Mouse (Mus musculus): ENCODE measurements around the gene 0610030E20Rik. TPM values are rescaled to one million over a fixed set of nuclear protein-coding genes. Genes with fewer than 3 reads are reported as not detected.

Gene 0610030E20Rik
- polyA plus RNA-seq, 1 experiment from 2014 or later, result 36.0 TPM

DNA sequence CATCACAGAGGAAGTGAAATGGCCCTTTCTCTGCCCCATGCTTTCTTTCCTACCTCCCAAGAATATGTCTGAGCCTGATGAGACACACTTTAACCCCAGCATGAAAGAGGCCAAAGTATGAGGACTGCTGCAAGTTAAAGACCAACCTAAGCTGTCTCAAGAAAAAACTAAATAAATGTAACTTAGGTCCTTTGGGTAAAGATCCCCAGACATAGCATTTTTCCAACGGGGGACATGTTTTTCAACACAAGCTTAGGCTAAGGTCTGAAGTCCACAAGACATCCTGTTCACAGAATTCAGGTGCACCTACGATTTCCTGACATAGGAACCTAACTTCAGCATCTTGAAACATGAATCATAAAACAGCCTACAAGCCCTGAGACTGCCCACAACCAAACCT lies 3.1 kb downstream of the 0610030E20Rik start:
- ATAC-seq (ENCODE audit: insufficient number of reproducible peaks, low FRiP score, low TSS enrichment, low read depth), result no peak
- 93% methylated on average over 2 of the region's 2 CpGs for WGBS

DNA sequence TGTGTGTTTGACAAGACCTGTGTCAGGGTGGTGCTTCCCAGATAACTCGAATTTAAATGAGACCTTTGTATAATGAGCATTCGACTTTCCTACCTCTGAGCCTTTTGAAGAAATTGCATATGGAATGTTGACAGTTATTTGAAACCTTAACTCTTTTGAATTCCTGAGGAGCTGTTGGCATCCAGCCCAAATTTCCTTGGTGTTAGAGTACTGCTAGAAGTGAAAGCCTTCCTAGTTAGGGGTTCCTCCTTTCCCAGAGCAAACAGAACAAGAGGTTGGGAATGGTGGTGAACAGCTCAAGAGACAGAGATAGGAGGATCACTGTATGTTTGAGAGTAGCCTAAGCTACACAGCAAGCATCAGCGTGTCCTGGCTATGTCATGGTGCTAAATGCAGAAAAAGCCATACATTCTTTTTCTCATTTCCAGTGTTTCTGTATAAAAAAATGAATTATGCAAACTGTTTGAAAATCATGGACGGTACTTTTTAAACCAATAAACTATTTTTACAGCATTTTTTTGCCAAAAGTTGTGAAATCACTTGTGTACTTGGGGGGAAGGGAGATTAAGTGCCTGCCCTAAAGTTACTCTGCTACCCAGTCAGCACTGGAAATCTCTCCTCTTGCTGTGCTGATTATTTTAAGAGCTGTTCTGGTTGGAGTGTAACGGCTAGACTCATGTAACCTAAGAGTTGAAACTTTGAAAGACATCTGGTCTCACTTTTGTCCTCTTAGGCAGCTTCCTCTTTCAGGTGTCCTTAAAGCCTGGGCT lies 5.7 kb downstream of the 0610030E20Rik start:
- Histone ChIP-seq H3K27ac (replicated peaks) (no peak overlapping the region), H3K4me3 (replicated peaks) (no peak overlapping the region), H3K4me1 (peaks cover 55% of the 10 kb centered on the region), H3K4me2 (replicated peaks) (no peak overlapping the region), H3K9me3 (replicated peaks) (no peaks in the 10 kb centered on the region), H3K27me3 (no peaks in the 10 kb centered on the region), H3K36me3 (peaks cover 27% of the 10 kb centered on the region), H3K9ac (no peak overlapping the region)
- WGBS, result 33% methylated on average over 5 of the region's 5 CpGs
- ATAC-seq (ENCODE audit: insufficient number of reproducible peaks, low FRiP score, low TSS enrichment, low read depth), result no peak

More for the DNA sequence above, 3.1 kb downstream of the 0610030E20Rik start:
- H3K9ac ChIP-seq, result no peak overlapping the region
- no peaks in the 10 kb centered on the region for H3K27me3 ChIP-seq
- H3K27ac ChIP-seq (replicated peaks), result no peak overlapping the region
- H3K4me2 ChIP-seq (replicated peaks), result no peak overlapping the region
- peaks cover 47% of the 10 kb centered on the region for H3K4me1 ChIP-seq
- no peak overlapping the region for H3K4me3 ChIP-seq (replicated peaks)
- H3K9me3 ChIP-seq (replicated peaks), result no peaks in the 10 kb centered on the region
- peaks cover 27% of the 10 kb centered on the region for H3K36me3 ChIP-seq

DNA sequence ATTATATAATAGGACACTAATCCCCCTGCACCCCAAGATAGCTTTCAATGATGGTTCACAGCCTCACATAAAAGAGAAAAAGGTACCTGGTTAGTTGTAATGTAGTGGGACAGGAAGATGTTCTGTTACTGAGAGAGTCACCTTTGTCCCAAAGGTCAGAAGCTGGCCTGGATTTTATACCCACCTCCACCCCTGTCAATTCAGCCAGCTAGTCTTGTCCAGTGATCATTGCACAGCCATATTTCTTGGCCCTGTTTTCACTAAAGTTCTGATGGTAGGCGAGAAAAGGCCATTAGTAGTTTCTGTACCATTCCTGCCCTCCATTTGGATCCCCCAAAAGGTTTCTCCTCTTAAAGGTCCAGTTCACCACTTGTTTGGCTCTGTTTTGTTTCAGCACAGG lies 6.9 kb downstream of the 0610030E20Rik start:
- Histone ChIP-seq H3K27me3 (no peaks in the 10 kb centered on the region), H3K36me3 (peaks cover 25% of the 10 kb centered on the region), H3K4me2 (replicated peaks) (no peak overlapping the region), H3K4me3 (replicated peaks) (no peak overlapping the region), H3K9me3 (replicated peaks) (no peaks in the 10 kb centered on the region), H3K9ac (no peak overlapping the region), H3K27ac (replicated peaks) (no peak overlapping the region), H3K4me1 (peaks cover 43% of the 10 kb centered on the region)
- 81% methylated on average over 1 of the region's 1 CpGs for WGBS
- ATAC-seq (ENCODE audit: insufficient number of reproducible peaks, low FRiP score, low TSS enrichment, low read depth), result no peak

DNA sequence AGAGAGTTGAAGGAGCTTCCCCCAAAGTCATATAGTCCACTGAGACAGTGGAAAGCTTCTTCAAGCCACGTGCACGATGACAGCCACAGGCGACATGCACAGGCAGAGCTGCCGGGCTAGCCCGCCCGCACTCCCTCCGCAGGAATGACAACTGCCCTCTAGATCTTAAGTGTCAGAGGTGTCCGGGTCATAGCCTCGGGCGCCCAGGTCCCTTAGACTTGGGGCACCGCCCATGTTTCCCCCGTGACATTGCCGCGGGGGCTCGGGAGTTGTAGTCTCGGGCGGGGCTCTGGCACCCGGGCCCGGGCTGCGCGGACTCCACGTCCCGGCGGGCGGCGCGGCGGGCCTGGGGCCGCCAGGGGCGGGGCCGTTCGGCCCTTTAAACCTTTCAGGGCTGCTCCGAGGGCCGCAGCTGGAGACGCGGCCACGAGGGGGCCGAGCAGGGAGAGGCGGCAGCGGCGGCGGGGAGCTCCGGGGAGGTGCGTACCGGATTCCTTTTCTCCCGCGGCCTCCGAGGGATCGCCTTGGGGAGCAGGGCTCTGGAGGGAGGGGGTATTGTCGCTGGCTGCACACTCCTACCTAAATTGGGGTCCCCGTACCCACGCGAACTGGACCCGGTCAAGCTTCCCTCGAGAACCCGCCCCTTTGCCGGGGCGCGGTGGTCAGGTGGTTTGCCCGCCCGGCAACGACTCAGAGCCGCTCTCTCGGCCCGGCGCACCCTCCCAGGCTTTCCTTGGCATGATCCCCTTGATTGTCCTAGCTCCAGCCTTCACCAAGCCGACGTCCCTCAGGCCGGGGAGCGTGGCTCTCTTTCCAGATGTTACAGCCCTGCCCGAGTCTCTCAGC lies 8.2 kb downstream of the 0610030E20Rik start, which contains the start of gene Tmem150a:
Gene Tmem150a, plus strand, starts transcription at position 382 of the 846 bp plus-strand sequence.
- Histone ChIP-seq H3K9ac (peak within 1 kb of the TSS; percentile 43), H3K36me3 (peaks cover 22% of the 10 kb centered on the region), H3K27me3 (no peaks in the 10 kb centered on the region), H3K27ac (replicated peaks) (no peak within 1 kb of the TSS; the same call in 1 of the 2 replicates), H3K4me1 (peaks cover 43% of the 10 kb centered on the region), H3K9me3 (replicated peaks) (no peaks in the 10 kb centered on the region), H3K4me2 (replicated peaks) (peak within 1 kb of the TSS; percentile 92), H3K4me3 (replicated peaks) (peak within 1 kb of the TSS; percentile 64)
- under 1% methylated on average over 70 of the region's 71 CpGs for WGBS
- peak; percentile 90 for ATAC-seq (ENCODE audit: insufficient number of reproducible peaks, low FRiP score, low TSS enrichment, low read depth)

DNA sequence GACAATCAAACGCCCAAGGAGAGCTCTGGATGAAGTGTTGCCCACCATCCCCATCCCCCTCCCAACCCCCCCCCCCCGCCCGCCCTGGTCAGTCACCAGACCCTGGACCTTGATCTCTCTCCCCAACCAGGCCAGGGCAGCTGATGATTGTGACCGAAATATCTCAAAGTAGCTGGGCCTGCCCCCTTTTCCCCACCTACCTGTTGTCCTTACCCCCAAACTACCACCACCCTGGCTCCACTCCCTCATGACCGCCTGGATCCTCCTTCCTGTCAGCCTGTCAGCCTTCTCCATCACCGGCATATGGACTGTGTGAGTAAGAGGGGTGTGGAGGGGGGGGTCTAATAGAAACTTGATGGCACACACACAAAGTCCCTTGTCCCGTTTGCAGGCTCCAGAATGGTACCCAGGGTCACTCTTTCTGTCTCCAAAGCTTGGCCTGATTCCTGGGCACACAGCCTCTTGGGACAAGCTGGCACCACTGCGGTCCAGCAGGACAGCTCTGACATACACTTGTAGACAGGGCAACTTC lies 8.9 kb downstream of the 0610030E20Rik start:
- H3K27me3 ChIP-seq, result no peaks in the 10 kb centered on the region
- no peak for ATAC-seq (ENCODE audit: insufficient number of reproducible peaks, low FRiP score, low TSS enrichment, low read depth)

DNA sequence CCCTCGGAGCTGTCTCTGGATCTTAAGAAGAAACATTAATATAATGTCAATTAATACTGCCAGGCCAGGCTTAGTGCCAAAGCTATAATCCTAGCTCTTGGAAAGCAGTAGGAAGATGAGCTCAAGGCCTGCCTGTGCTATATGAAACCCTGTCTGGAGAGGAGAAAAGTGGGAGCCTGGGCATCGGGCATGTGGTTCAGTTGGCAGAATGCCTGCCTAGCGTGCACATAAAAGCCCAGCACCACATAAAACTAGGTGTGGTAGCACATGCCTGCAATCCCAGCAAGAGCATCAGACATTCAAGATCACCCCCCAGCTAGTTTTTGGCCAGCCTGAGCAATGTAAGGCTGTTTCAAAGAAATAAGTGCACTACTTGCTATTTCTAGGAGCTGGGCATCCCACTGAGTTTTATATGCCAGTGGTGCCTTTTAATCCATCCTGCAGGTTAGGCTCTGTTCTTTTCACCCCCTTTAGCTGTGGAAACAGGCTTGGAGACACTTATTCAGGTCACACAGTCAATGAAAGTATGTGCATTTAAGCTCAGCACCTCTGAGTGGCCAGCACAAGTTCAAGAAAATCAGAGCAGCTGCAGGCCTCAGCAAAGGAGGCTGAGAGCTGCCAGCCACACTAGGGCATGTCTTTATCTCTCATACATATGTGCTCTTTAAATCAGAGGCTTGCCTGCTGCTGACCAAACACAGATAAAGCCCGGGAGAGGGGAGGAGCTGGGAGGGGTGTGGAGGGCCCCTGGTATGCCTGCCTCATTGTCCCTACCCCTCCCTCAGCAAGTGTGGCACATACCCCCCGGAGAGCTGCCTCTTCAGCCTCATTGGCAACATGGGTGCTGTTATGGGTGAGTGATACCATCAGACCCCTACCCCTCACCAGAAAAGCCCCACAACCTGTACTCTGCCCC lies 10.3 kb downstream of the 0610030E20Rik start:
- WGBS, result 62% methylated on average over 5 of the region's 5 CpGs
- peaks cover 16% of the 10 kb centered on the region for H3K36me3 ChIP-seq
- no peaks in the 10 kb centered on the region for H3K9me3 ChIP-seq (replicated peaks)
- H3K4me3 ChIP-seq (replicated peaks), result no peak overlapping the region
- H3K9ac ChIP-seq, result no peak overlapping the region
- no peak for ATAC-seq (ENCODE audit: insufficient number of reproducible peaks, low FRiP score, low TSS enrichment, low read depth)
- no peak overlapping the region for H3K27ac ChIP-seq (replicated peaks)
- peaks cover 56% of the 10 kb centered on the region for H3K4me1 ChIP-seq
- H3K27me3 ChIP-seq, result no peaks in the 10 kb centered on the region
- H3K4me2 ChIP-seq (replicated peaks), result no peak overlapping the region

More for the DNA sequence above, 8.9 kb downstream of the 0610030E20Rik start:
- Histone ChIP-seq H3K36me3 (peaks cover 19% of the 10 kb centered on the region), H3K4me3 (replicated peaks) (peak overlapping the region; percentile 64), H3K9me3 (replicated peaks) (no peaks in the 10 kb centered on the region), H3K9ac (peak overlapping the region; percentile 43; the same call in 1 of the 2 replicates), H3K4me1 (peaks cover 51% of the 10 kb centered on the region), H3K27ac (replicated peaks) (no peak overlapping the region), H3K4me2 (replicated peaks) (peak overlapping the region; percentile 92)
- WGBS, result 43% methylated on average over 8 of the region's 8 CpGs

DNA sequence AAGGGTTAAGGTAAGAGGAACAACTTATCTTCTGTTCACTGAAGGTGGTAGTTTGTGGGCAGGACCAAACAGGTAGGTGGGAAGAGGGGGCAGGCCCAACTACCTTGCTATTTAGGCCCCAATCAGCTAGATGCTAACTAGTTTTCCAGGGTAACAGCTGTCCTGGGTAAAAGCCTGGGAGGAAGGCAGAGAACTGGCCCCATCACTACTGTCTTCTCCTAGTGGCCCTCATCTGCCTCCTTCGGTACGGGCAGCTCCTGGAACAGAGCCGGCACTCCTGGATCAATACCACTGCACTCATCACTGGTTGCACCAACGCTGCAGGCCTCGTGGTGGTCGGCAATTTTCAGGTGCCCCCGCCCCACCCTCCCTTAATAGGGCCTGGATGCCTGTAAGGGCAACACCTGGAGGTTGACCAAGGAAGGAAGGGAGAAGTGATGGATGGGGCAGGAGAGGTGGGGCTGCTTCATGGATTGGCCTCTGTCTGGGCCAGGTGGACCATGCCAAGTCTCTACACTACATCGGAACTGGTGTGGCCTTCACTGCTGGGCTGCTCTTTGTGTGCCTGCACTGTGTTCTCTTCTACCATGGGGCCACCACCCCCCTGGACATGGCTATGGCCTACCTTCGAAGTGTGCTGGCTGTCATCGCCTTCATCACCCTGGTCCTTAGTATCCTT lies 11.1 kb downstream of the 0610030E20Rik start:
- WGBS, result 77% methylated on average over 10 of the region's 10 CpGs
- Histone ChIP-seq H3K27me3 (no peaks in the 10 kb centered on the region), H3K27ac (replicated peaks) (no peak overlapping the region), H3K4me1 (peaks cover 49% of the 10 kb centered on the region), H3K9me3 (replicated peaks) (no peaks in the 10 kb centered on the region), H3K4me3 (replicated peaks) (no peak overlapping the region), H3K4me2 (replicated peaks) (no peak overlapping the region), H3K36me3 (peaks cover 16% of the 10 kb centered on the region), H3K9ac (no peak overlapping the region)
- no peak for ATAC-seq (ENCODE audit: insufficient number of reproducible peaks, low FRiP score, low TSS enrichment, low read depth)

DNA sequence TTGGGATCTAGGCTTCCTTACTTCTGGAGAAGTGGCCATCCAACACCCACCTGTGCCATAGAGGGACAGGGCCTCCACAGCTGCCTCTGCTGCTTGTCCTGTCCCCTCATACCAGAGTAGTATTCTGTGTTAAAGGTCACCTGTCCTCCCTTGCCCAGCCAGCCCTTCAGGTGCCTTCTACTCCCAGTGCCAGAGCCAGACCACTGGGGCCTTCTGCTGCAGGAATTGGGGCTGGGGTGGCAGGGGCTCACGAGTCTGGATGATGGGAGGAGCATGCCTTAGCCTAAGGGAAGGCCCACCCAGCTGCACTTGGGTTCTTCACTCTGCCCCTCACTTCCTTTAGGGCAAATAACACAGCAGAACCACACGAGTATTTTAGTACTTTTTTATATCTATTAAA lies 12.2 kb downstream of the 0610030E20Rik start:
- no peak for ATAC-seq (ENCODE audit: insufficient number of reproducible peaks, low FRiP score, low TSS enrichment, low read depth)
- Histone ChIP-seq H3K9ac (no peak overlapping the region), H3K4me1 (peaks cover 46% of the 10 kb centered on the region), H3K9me3 (replicated peaks) (no peaks in the 10 kb centered on the region), H3K4me2 (replicated peaks) (no peak overlapping the region), H3K36me3 (peaks cover 16% of the 10 kb centered on the region), H3K27me3 (no peaks in the 10 kb centered on the region), H3K4me3 (replicated peaks) (no peak overlapping the region), H3K27ac (replicated peaks) (no peak overlapping the region)
- WGBS, result 69% methylated on average over 2 of the region's 2 CpGs

DNA sequence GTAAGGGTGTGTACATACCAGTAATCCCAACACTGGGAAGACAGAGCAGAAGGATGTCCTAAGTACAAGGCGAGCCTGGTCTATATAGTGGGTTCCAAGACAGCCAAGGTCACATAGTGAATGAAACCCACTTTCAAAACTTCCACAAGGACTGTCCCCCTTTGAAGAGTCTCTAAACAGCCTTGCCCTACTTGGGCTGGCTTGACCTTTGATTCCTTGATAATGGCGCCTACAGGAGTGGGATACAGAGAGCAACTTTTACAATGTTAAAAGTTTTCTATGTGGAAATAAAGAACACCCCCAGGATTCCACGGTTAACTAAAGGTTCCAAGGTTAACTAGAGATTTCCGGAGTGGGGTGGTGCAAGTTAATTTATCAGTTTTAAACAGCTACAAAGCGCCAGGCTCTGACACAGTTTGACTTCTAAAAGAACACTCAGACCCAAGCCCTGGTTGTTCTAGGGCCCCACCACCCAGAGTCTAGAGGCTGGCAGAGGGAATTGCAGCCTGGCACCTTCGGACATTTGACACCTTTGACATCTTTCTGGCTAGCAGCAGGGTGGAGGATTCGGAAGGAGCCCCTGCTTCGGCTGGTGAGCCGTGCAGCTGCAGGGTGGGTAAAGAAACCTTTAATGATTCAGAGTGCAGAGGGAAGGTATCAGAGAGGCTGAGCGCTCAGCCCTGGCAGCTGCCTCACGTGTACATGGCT lies 12.9 kb downstream of the 0610030E20Rik start:
- no peak overlapping the region for H3K4me3 ChIP-seq (replicated peaks)
- peaks cover 39% of the 10 kb centered on the region for H3K4me1 ChIP-seq
- no peak overlapping the region for H3K9ac ChIP-seq
- 79% methylated on average over 11 of the region's 11 CpGs for WGBS
- no peak for ATAC-seq (ENCODE audit: insufficient number of reproducible peaks, low FRiP score, low TSS enrichment, low read depth)
- H3K9me3 ChIP-seq (replicated peaks), result no peaks in the 10 kb centered on the region
- no peak overlapping the region for H3K4me2 ChIP-seq (replicated peaks)
- H3K27me3 ChIP-seq, result no peaks in the 10 kb centered on the region
- peaks cover 16% of the 10 kb centered on the region for H3K36me3 ChIP-seq
- H3K27ac ChIP-seq (replicated peaks), result no peak overlapping the region

DNA sequence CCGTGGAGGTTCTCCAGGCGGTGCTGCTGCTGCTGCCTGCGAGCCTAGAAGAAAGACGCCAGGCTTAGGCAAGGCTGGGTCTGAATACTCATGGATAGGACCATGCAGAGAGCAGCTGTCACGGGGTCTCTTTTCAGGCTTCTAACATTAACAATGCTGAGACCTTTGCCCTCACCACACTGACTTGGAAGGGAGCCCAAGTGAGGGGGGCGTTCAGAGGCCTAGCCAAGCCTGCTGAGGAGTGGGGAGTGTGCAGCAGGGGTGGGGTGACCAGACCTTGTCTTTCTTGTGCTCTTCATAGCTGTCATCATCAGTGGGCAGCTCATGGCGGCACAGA lies 13.4 kb downstream of the 0610030E20Rik start:
- no peak for ATAC-seq (ENCODE audit: insufficient number of reproducible peaks, low FRiP score, low TSS enrichment, low read depth)
- no peaks in the 10 kb centered on the region for H3K27me3 ChIP-seq
- peaks cover 16% of the 10 kb centered on the region for H3K36me3 ChIP-seq
- no peak overlapping the region for H3K9ac ChIP-seq
- H3K4me2 ChIP-seq (replicated peaks), result no peak overlapping the region
- 0 out of 2 replicates have a peak overlapping the region, but pooled peaks have one; percentile 7 for H3K4me3 ChIP-seq (replicated peaks)
- H3K27ac ChIP-seq (replicated peaks), result no peak overlapping the region
- H3K4me1 ChIP-seq, result peaks cover 38% of the 10 kb centered on the region
- 80% methylated on average over 7 of the region's 7 CpGs for WGBS
- no peaks in the 10 kb centered on the region for H3K9me3 ChIP-seq (replicated peaks)
